In the genomic region with DNA sequence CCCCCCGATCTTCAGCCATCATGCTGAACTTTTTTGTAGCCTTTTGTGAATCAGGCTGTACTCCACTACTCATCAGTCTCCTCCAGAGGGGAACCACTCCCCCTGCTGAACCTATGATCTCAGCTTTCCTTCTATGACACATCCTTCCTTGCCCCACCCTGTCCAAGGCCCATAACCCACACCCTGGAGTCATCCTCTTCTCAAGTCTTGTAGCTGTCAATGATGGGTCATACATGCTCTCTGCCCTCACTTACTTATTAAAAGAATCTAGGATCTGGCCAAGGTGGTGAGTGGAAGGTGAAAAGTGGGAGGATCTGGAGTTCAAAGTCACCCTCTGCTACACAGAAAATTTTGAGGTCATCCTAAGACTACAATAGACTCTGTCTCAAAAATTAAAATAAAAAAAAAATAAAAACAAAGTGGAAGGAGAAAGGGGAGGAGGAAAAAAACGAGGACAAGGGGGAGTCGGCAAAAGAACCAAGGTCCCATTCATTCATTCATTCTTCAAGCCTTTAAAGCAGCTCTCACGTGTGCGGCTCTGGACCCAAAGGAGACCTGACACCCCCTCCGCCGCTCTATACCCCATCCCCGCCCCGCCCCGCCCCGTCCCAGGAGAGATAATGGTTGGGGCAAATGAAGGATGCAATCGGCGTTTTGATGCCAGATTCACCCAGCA, we compare ENCODE assay signal across 9 mouse cellular contexts. TPM values are rescaled to one million over a fixed set of nuclear protein-coding genes. Genes with fewer than 3 reads are reported as not detected.
DNase-seq lines count a peak whose midpoint lies in the region; ATAC-seq and TF ChIP-seq lines count a peak whose summit lies in the region.
"Had no signal": no experiment of that assay in that cellular context is flagged by ENCODE, and none has a peak within 500 bp of the region (broad histone marks: within the 10 kb centered on the region; RNA-seq: fewer than 3 reads in every experiment).

No protein-coding gene starts in this region.

- H3K9me3 ChIP-seq in kidney, embryonic 15.5 days (replicated peaks): no peaks in the 10 kb centered on the region
- H3K9me3 ChIP-seq in hindbrain, embryonic 16.5 days (ENCODE audit: control insufficient read depth, low read length): no peaks in the 10 kb centered on the region
- H3K9me3 ChIP-seq in midbrain, postnatal 0 days (ENCODE audit: low read length): no peaks in the 10 kb centered on the region

- TF ChIP-seq CTCF in cortical plate, adult 2 months (IDR thresholded peaks at IDR 0.05; ENCODE audit: extremely low read depth, insufficient read depth, low read length): no peak
- no peak for TF ChIP-seq CTCF in midbrain, postnatal 0 days (IDR thresholded peaks at IDR 0.05)

- peaks cover 11% of the 10 kb centered on the region for H3K4me1 ChIP-seq in kidney, embryonic 15.5 days
- H3K4me1 ChIP-seq in cortical plate, adult 2 months (ENCODE audit: control insufficient read depth, insufficient read depth, low read length): peaks cover 11% of the 10 kb centered on the region; the same call in 1 of the 2 replicates
- H3K4me1 ChIP-seq in hindbrain, embryonic 16.5 days (ENCODE audit: control insufficient read depth, insufficient read depth, low read depth, low read length): peaks cover 29% of the 10 kb centered on the region
- peaks cover 11% of the 10 kb centered on the region for H3K4me1 ChIP-seq in midbrain, postnatal 0 days (ENCODE audit: insufficient read depth, low read length)

- H3K4me2 ChIP-seq in kidney, embryonic 15.5 days: peak overlapping the region; percentile 72
- peak overlapping the region; percentile 63 for H3K4me2 ChIP-seq in hindbrain, embryonic 16.5 days (ENCODE audit: low read length)
- peak overlapping the region; percentile 61 for H3K4me2 ChIP-seq in midbrain, postnatal 0 days (ENCODE audit: low read depth, low read length, poor library complexity, severe bottlenecking)

- peak overlapping the region; percentile 50 for H3K9ac ChIP-seq in kidney, embryonic 15.5 days
- peak overlapping the region; percentile 69 for H3K9ac ChIP-seq in hindbrain, embryonic 16.5 days (ENCODE audit: low read depth, low read length)
- peak overlapping the region; percentile 72 for H3K9ac ChIP-seq in midbrain, postnatal 0 days (replicated peaks; ENCODE audit: low read length, poor library complexity, severe bottlenecking)

- DNase-seq in kidney, postnatal 25 days: no peak
- DNase-seq in ES-CJ7 (ENCODE audit: low read depth, low spot score): peak; percentile 39
- DNase-seq in midbrain, postnatal 0 days (ENCODE audit: low spot score): no peak
- DNase-seq in ovary, postnatal 10 days (ENCODE audit: low spot score): no peak
- DNase-seq in layer of hippocampus, adult 9-10 months (ENCODE audit: low spot score): no peak

- no peaks in the 10 kb centered on the region for H3K36me3 ChIP-seq in kidney, embryonic 15.5 days
- no peaks in the 10 kb centered on the region for H3K36me3 ChIP-seq in hindbrain, embryonic 16.5 days (ENCODE audit: control insufficient read depth, insufficient read depth, low read length)
- 0 out of 2 replicates have a peak, but pooled peaks cover 4% of the 10 kb centered on the region for H3K36me3 ChIP-seq in midbrain, postnatal 0 days (ENCODE audit: insufficient read depth, low read length)

- 9% methylated on average over 13 of the region's 13 CpGs for WGBS in kidney, embryonic 15.5 days
- WGBS in hindbrain, embryonic 16.5 days: 7% methylated on average over 13 of the region's 13 CpGs
- 7% methylated on average over 13 of the region's 13 CpGs for WGBS in midbrain, postnatal 0 days

- no peak for ATAC-seq in kidney, embryonic 15.5 days (replicated peaks; ENCODE audit: low FRiP score)
- no peak for ATAC-seq in hindbrain, embryonic 16.5 days
- no peak for ATAC-seq in midbrain, postnatal 0 days (ENCODE audit: low FRiP score)

- H3K27ac ChIP-seq in kidney, embryonic 15.5 days: peak overlapping the region; percentile 58; the same call in 1 of the 2 replicates
- H3K27ac ChIP-seq in cortical plate, adult 2 months (ENCODE audit: insufficient read depth, low read length): no peak overlapping the region
- peak overlapping the region; percentile 79 for H3K27ac ChIP-seq in hindbrain, embryonic 16.5 days (ENCODE audit: low read depth, low read length)
- H3K27ac ChIP-seq in midbrain, postnatal 0 days (ENCODE audit: low read depth, low read length): peak overlapping the region; percentile 88

- no peak for TF ChIP-seq POLR2A in cortical plate, adult 2 months (IDR thresholded peaks at IDR 0.05; ENCODE audit: extremely low read depth, insufficient read depth, low read length)

- peak overlapping the region; percentile 59 for H3K4me3 ChIP-seq in kidney, embryonic 15.5 days (replicated peaks)
- H3K4me3 ChIP-seq in cortical plate, adult 2 months (ENCODE audit: insufficient read depth, low read length): peak overlapping the region; percentile 41
- peak overlapping the region; percentile 49 for H3K4me3 ChIP-seq in hindbrain, embryonic 16.5 days (ENCODE audit: low read length)
- H3K4me3 ChIP-seq in midbrain, postnatal 0 days (ENCODE audit: low read depth, low read length): peak overlapping the region; percentile 45

- no peaks in the 10 kb centered on the region for H3K27me3 ChIP-seq in kidney, embryonic 15.5 days
- H3K27me3 ChIP-seq in hindbrain, embryonic 16.5 days (replicated peaks; ENCODE audit: control insufficient read depth, insufficient read depth, low read length): no peaks in the 10 kb centered on the region; the same call in 1 of the 2 replicates
- H3K27me3 ChIP-seq in midbrain, postnatal 0 days (ENCODE audit: insufficient read depth, low read length): no peaks in the 10 kb centered on the region

RNA-seq across cellular contexts. Expression of gene Evi5l, which starts 1.1 kb away (rescaled TPM):
- polyA plus RNA-seq in kidney, embryonic 15.5 days (2015; fragmentation: Nextera tagmentation; extraction: Ambion mirVana): 23.7 and 28.8 TPM in 2 replicates
- polyA plus RNA-seq in cortical plate, adult 2 months (2012; rRNA removed): 74.9 and 75.3 TPM in 2 replicates
- 116 and 126 TPM in 2 replicates for polyA plus RNA-seq in hindbrain, embryonic 16.5 days (2015; fragmentation: Nextera tagmentation; extraction: Ambion mirVana)
- 229 and 238 TPM in 2 replicates for total RNA-seq in midbrain, postnatal 0 days (2014; rRNA removed)
- 108 and 111 TPM in 2 replicates for polyA plus RNA-seq in midbrain, postnatal 0 days (2015; fragmentation: Nextera tagmentation; extraction: Ambion mirVana)

RNA-seq across cellular contexts. Expression of gene Cd209g, which starts 31.4 kb away (rescaled TPM):
- not detected in 2 replicates for polyA plus RNA-seq in kidney, embryonic 15.5 days (2015; fragmentation: Nextera tagmentation; extraction: Ambion mirVana)
- 0.09 and 0.23 TPM in 2 replicates for polyA plus RNA-seq in cortical plate, adult 2 months (2012; rRNA removed)
- 0.09 TPM in 1 of 2 replicates, not detected in the other for polyA plus RNA-seq in hindbrain, embryonic 16.5 days (2015; fragmentation: Nextera tagmentation; extraction: Ambion mirVana)
- total RNA-seq in midbrain, postnatal 0 days (2014; rRNA removed): not detected in 2 replicates
- not detected in 2 replicates for polyA plus RNA-seq in midbrain, postnatal 0 days (2015; fragmentation: Nextera tagmentation; extraction: Ambion mirVana)
- total RNA-seq: hematopoietic stem cell, adult 5-6 weeks had no signal

RNA-seq across cellular contexts. Expression of gene Prr36, which starts 51.9 kb away (rescaled TPM):
- polyA plus RNA-seq in kidney, embryonic 15.5 days (2015; fragmentation: Nextera tagmentation; extraction: Ambion mirVana): 4.4 and 4.9 TPM in 2 replicates
- 16.7 and 18.6 TPM in 2 replicates for polyA plus RNA-seq in cortical plate, adult 2 months (2012; rRNA removed)
- polyA plus RNA-seq in hindbrain, embryonic 16.5 days (2015; fragmentation: Nextera tagmentation; extraction: Ambion mirVana): 42.8 and 43.2 TPM in 2 replicates
- 17.9 and 19.4 TPM in 2 replicates for total RNA-seq in midbrain, postnatal 0 days (2014; rRNA removed)
- 28.1 and 33.1 TPM in 2 replicates for polyA plus RNA-seq in midbrain, postnatal 0 days (2015; fragmentation: Nextera tagmentation; extraction: Ambion mirVana)

RNA-seq across cellular contexts. Expression of gene Cd209f, which starts 59.7 kb away (rescaled TPM):
- not detected in 2 replicates for polyA plus RNA-seq in kidney, embryonic 15.5 days (2015; fragmentation: Nextera tagmentation; extraction: Ambion mirVana)
- 0.54 and 0.61 TPM in 2 replicates for polyA plus RNA-seq in cortical plate, adult 2 months (2012; rRNA removed)
- 0.28 and 0.82 TPM in 2 replicates for polyA plus RNA-seq in hindbrain, embryonic 16.5 days (2015; fragmentation: Nextera tagmentation; extraction: Ambion mirVana)
- 0.55 TPM in 1 of 2 replicates, not detected in the other for total RNA-seq in midbrain, postnatal 0 days (2014; rRNA removed)
- polyA plus RNA-seq in midbrain, postnatal 0 days (2015; fragmentation: Nextera tagmentation; extraction: Ambion mirVana): 0.49 and 0.90 TPM in 2 replicates
- total RNA-seq: hematopoietic stem cell, adult 5-6 weeks had no signal
